Mouse (Mus musculus) kidney, adult 8-10 months (tissue): ENCODE measurements at regions not wholly inside any gene's neighbourhood (a gene's known extent, or its start where the extent isn't known, plus 50 kb on each side); places are given as distances from the start of the nearest gene placed in this dataset.

Source experiments
- DNase-seq, 2 experiments: peaks; one replicate each; pipeline ENCODE4 v3.0.0; 2022

GRCm38 (mm10) chr17:14610791-14611522, 83.1 kb downstream of the Thbs2 start:
- DNase-seq: no peak

GRCm38 (mm10) chr17:14608845-14609244, 85.2 kb downstream of the Thbs2 start:
- no peak for DNase-seq

GRCm38 (mm10) chr17:14606356-14606989, 87.6 kb downstream of the Thbs2 start:
- no peak for DNase-seq

- no peak for DNase-seq
Observed at GRCm38 (mm10) chr17:14599681-14600080, 94.4 kb downstream of the Thbs2 start.

GRCm38 (mm10) chr17:14596470-14596869, 97.6 kb downstream of the Thbs2 start:
- DNase-seq: no peak

- DNase-seq: no peak
Observed at GRCm38 (mm10) chr17:14595525-14595924, 98.5 kb downstream of the Thbs2 start.

- no peak for DNase-seq
Observed at GRCm38 (mm10) chr17:14588086-14588817, 105.8 kb downstream of the Thbs2 start.

GRCm38 (mm10) chr17:14579671-14580070, 114.4 kb downstream of the Thbs2 start:
- no peak for DNase-seq

GRCm38 (mm10) chr17:14578721-14579120, 115.3 kb downstream of the Thbs2 start:
- no peak for DNase-seq

- DNase-seq: no peak
Observed at GRCm38 (mm10) chr17:14578194-14578593, 115.8 kb downstream of the Thbs2 start.

- peak in 1 of 2 experiments; percentile 14 for DNase-seq
Observed at GRCm38 (mm10) chr17:14576159-14576558, 117.9 kb downstream of the Thbs2 start.

- DNase-seq: no peak
Observed at GRCm38 (mm10) chr17:14571143-14571542, 122.9 kb downstream of the Thbs2 start.

GRCm38 (mm10) chr17:14570266-14570775, 123.7 kb downstream of the Thbs2 start:
- peak in 1 of 2 experiments; percentile 10 for DNase-seq

GRCm38 (mm10) chr17:14562191-14562590, 131.8 kb downstream of the Thbs2 start:
- DNase-seq: no peak

- DNase-seq: no peak
Observed at GRCm38 (mm10) chr17:14557214-14557613, 136.8 kb downstream of the Thbs2 start.

GRCm38 (mm10) chr17:14553195-14553594, 140.8 kb downstream of the Thbs2 start:
- DNase-seq: no peak

- no peak for DNase-seq
Observed at GRCm38 (mm10) chr17:14552081-14552480, 142.0 kb downstream of the Thbs2 start.

GRCm38 (mm10) chr17:14551610-14552009, 142.4 kb downstream of the Thbs2 start:
- DNase-seq: no peak

- DNase-seq: peak; percentile 11 to 52
Observed at GRCm38 (mm10) chr17:14545822-14546473, 148.1 kb downstream of the Thbs2 start.

- DNase-seq: no peak
Observed at GRCm38 (mm10) chr17:14544343-14545002, 149.6 kb downstream of the Thbs2 start.

- DNase-seq: no peak
Observed at GRCm38 (mm10) chr17:14541035-14541434, 153.0 kb downstream of the Thbs2 start.

GRCm38 (mm10) chr17:14540269-14540975, 153.6 kb downstream of the Thbs2 start:
- peak in 1 of 2 experiments; percentile 26 for DNase-seq
